Mouse (Mus musculus): ENCODE measurements around the gene Olfr338. TPM values are rescaled to one million over a fixed set of nuclear protein-coding genes. Genes with fewer than 3 reads are reported as not detected.
"Not testable (repeated sequence)": the region's sequence is repeated elsewhere in the genome, so short reads cannot be mapped to it uniquely, and the experiment has no call there.

Gene Olfr338
- not detected for total RNA-seq (2021)

DNA sequence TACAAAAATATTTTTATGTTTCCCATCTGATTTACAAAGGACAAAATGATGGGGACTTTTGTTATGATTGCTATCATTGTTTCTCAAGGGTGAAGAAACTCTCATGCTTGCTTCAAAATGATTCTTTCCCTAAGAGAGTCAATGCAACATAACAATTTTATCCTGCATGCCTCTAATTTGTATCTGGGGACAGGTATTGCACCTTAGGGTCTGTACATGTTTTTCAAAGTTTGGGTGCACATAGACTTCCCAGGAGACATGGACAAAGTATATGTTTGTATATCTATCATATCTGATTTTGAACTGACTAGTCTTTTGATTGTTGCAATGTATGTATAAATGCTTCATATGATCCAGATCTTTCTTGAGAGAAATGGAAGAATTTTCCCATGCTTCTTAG, at the start of gene Olfr338:
TSS of gene Olfr338 (plus strand) at position 301 of the 400 bp plus-strand sequence.
- no peak for DNase-seq (ENCODE audit: low spot score in 2 of 2)
- intact Hi-C loops (cut with DNase I) = no loop called here

GRCm38 (mm10) chr2:36415174-36415573, 41.9 kb downstream of the Olfr338 start:
- DNase-seq (ENCODE audit: low spot score in 2 of 2); intact Hi-C loops (cut with DNase I): not testable (repeated sequence)

DNA sequence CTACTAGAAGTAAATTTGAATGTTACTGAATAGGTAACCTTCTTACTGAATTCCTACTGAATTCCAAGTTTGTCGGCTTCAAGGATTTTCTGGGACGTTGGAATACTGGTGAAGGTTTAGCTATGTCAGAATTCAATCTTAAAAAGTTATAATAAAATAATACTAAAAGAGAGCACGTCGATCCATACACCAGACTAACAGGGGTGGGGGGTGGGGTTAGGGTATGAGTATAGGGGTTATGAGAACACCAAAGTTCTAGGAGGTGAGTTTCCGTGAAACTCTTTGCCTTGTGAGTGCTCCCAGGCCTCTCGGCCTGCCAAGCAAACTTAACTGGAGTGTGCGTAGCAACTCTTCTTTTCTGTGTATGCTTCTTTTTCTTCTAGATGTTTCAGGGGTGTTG, 42.3 kb downstream of the Olfr338 start:
- DNase-seq (ENCODE audit: low spot score in 2 of 2); intact Hi-C loops (cut with DNase I): not testable (repeated sequence)

- DNase-seq (ENCODE audit: low spot score in 2 of 2) = no peak
- intact Hi-C loops (cut with DNase I) = no loop called here
These were observed 45.3 kb downstream of the Olfr338 start, which contains the start of gene Olfr339 for GRCm38 (mm10) chr2:36418647-36419046. Olfr339 (plus strand) TSS chr2:36418947.

Other genes with a start within 250 kb of the Olfr338 start
- 10 to 100 TPM; 18.0 to 18.1 TPM for gene Mrrf, start 237.1 kb upstream of the Olfr338 start, total RNA-seq (2021)
- 10 to 100 TPM; 46.1 to 52.7 TPM for gene Rbm18, start 236.7 kb upstream of the Olfr338 start, total RNA-seq (2021)
- 10 to 100 TPM; 16.1 to 22.2 TPM for gene Ptgs1, start 143.1 kb upstream of the Olfr338 start, total RNA-seq (2021)
- not detected for gene Olfr339, start 45.4 kb downstream of the Olfr338 start, total RNA-seq (2021)
- gene Olfr340, start 79.1 kb downstream of the Olfr338 start, total RNA-seq (2021) = not detected
- not detected for gene Olfr341, start 108.9 kb downstream of the Olfr338 start, total RNA-seq (2021)
- not detected for gene Olfr342, start 151.5 kb downstream of the Olfr338 start, total RNA-seq (2021)
- gene Olfr344, start 193.1 kb downstream of the Olfr338 start, total RNA-seq (2021) = not detected